Mouse (Mus musculus) lung, embryonic 16.5 days (tissue): ENCODE measurements around the gene Lyrm7. TPM values are rescaled to one million over a fixed set of nuclear protein-coding genes. Genes with fewer than 3 reads are reported as not detected.
"Not testable (repeated sequence)": the region's sequence is repeated elsewhere in the genome, so short reads cannot be mapped to it uniquely, and the experiment has no call there.

Experiments used
- ATAC-seq: fragments of 200-750 bp; cut with Nextera tagmentation; 2 replicates; pipeline ENCODE4 v1.8.0; 2017; ENCODE audit warnings: low read depth, mild to moderate bottlenecking, moderate library complexity
- H3K27ac ChIP-seq: fragments of 300-500 bp; sonication (generic); 2 replicates; pipeline ENCODE4 v1.5.1; 2014; ENCODE audit warnings: mild to moderate bottlenecking, control low read depth, low read length
- H3K27me3 ChIP-seq: fragments of 300-500 bp; sonication (generic); 2 replicates; pipeline ENCODE4 v1.6.1; 2014; ENCODE audit warnings: low read depth, low read length, mixed read lengths; ENCODE audit not compliant: control insufficient read depth, insufficient read depth
- H3K36me3 ChIP-seq: fragments of 300-500 bp; sonication (generic); 2 replicates; pipeline ENCODE4 v1.6.1; 2014; ENCODE audit warnings: low read length; ENCODE audit not compliant: control insufficient read depth, insufficient read depth
- H3K4me1 ChIP-seq: fragments of 300-500 bp; sonication (generic); replicated peaks from 2 replicates; pipeline ENCODE4 v1.6.1; 2014; ENCODE audit warnings: low read length, mixed read lengths; ENCODE audit not compliant: control insufficient read depth, insufficient read depth
- H3K4me2 ChIP-seq: fragments of 300-500 bp; sonication (generic); 2 replicates; pipeline ENCODE4 v1.6.1; 2014; ENCODE audit warnings: low read depth, low read length, control low read depth
- H3K4me3 ChIP-seq: fragments of 300-500 bp; sonication (generic); 2 replicates; pipeline ENCODE4 v1.5.1; 2014; ENCODE audit warnings: mild to moderate bottlenecking, low read length, control low read depth
- H3K9ac ChIP-seq: fragments of 300-500 bp; sonication (generic); 2 replicates; pipeline ENCODE4 v1.6.1; 2014; ENCODE audit warnings: low read length, control low read depth
- H3K9me3 ChIP-seq: fragments of 300-500 bp; sonication (generic); 2 replicates; pipeline ENCODE4 v1.6.1; 2016; ENCODE audit warnings: low read length; ENCODE audit not compliant: control insufficient read depth
- WGBS: fragments of 180-500 bp; shearing (Covaris S2); extraction: QIAGEN DNeasy Blood & Tissue Kit; methylation state at CpG from one replicate; pipeline ENCODE4 v1.1.7; 2014; 5-methylcytosine and 5-hydroxymethylcytosine counted together
- polyA plus RNA-seq: library from polyadenylated mRNA; unstranded; fragments of >200 nt; fragmentation: Nextera tagmentation; extraction: Ambion mirVana; gene quantifications from 2 replicates; pipeline ENCODE4 v1.2.1, GENCODE M21; 2015

Lyrm7 gene
- polyA plus RNA-seq, 1 experiment from 2014 or later: 7.7 TPM

GRCm38 (mm10) chr11:54859322-54860165, 1.2 kb downstream of the Lyrm7 start:
- Histone ChIP-seq H3K4me3 (peak overlapping the region; percentile 85), H3K9me3 (no peaks in the 10 kb centered on the region), H3K27ac (no peak overlapping the region), H3K4me1 (peaks cover 7% of the 10 kb centered on the region), H3K9ac (peak overlapping the region; percentile 81), H3K4me2 (peak overlapping the region; percentile 90), H3K27me3 (no peaks in the 10 kb centered on the region), H3K36me3 (no peaks in the 10 kb centered on the region)
- no peak for ATAC-seq
- WGBS: 19% methylated on average over 11 of the region's 11 CpGs

- not testable (repeated sequence) for H3K9ac ChIP-seq, H3K4me3 ChIP-seq, ATAC-seq, H3K27ac ChIP-seq, H3K36me3 ChIP-seq, H3K4me2 ChIP-seq, H3K4me1 ChIP-seq, H3K9me3 ChIP-seq, H3K27me3 ChIP-seq
- 93% methylated on average over 11 of the region's 12 CpGs for WGBS
These were observed 1.8 kb downstream of the Lyrm7 start for GRCm38 (mm10) chr11:54858880-54859279.

- H3K9ac ChIP-seq: no peak overlapping the region
- H3K27me3 ChIP-seq: no peaks in the 10 kb centered on the region
- WGBS: 91% methylated on average over 12 of the region's 12 CpGs
- no peak overlapping the region for H3K4me3 ChIP-seq
- H3K9me3 ChIP-seq: no peaks in the 10 kb centered on the region
- no peaks in the 10 kb centered on the region for H3K36me3 ChIP-seq
- no peak overlapping the region for H3K27ac ChIP-seq
- ATAC-seq: no peak
- H3K4me2 ChIP-seq: no peak overlapping the region
- H3K4me1 ChIP-seq: no peaks in the 10 kb centered on the region; the same call in 1 of the 2 replicates
These were observed 9.1 kb downstream of the Lyrm7 start for GRCm38 (mm10) chr11:54851656-54852055.

GRCm38 (mm10) chr11:54849961-54850758, 10.6 kb downstream of the Lyrm7 start:
- WGBS: 60% methylated on average over 10 of the region's 10 CpGs
- Histone ChIP-seq H3K4me2 (no peak overlapping the region), H3K27ac (no peak overlapping the region), H3K4me3 (no peak overlapping the region), H3K27me3 (no peaks in the 10 kb centered on the region), H3K4me1 (peaks cover 2% of the 10 kb centered on the region; the same call in 1 of the 2 replicates), H3K9ac (no peak overlapping the region), H3K36me3 (no peaks in the 10 kb centered on the region), H3K9me3 (no peaks in the 10 kb centered on the region)
- ATAC-seq: no peak

GRCm38 (mm10) chr11:54845470-54846442, 15.0 kb downstream of the Lyrm7 start:
- Histone ChIP-seq H3K9me3 (no peaks in the 10 kb centered on the region), H3K4me1 (peaks cover 2% of the 10 kb centered on the region; the same call in 1 of the 2 replicates), H3K4me3 (no peak overlapping the region), H3K27me3 (no peaks in the 10 kb centered on the region), H3K9ac (no peak overlapping the region), H3K27ac (no peak overlapping the region), H3K4me2 (no peak overlapping the region), H3K36me3 (no peaks in the 10 kb centered on the region)
- WGBS: 43% methylated on average over 8 of the region's 8 CpGs
- no peak for ATAC-seq

GRCm38 (mm10) chr11:54844959-54845358, 15.8 kb downstream of the Lyrm7 start:
- no peaks in the 10 kb centered on the region for H3K36me3 ChIP-seq
- H3K4me1 ChIP-seq: peaks cover 2% of the 10 kb centered on the region; the same call in 1 of the 2 replicates
- H3K9ac ChIP-seq: no peak overlapping the region
- 74% methylated on average over 5 of the region's 5 CpGs for WGBS
- no peaks in the 10 kb centered on the region for H3K9me3 ChIP-seq
- no peak overlapping the region for H3K4me3 ChIP-seq
- no peak overlapping the region for H3K4me2 ChIP-seq
- no peak overlapping the region for H3K27ac ChIP-seq
- no peak for ATAC-seq
- no peaks in the 10 kb centered on the region for H3K27me3 ChIP-seq

- no peaks in the 10 kb centered on the region for H3K9me3 ChIP-seq
- H3K36me3 ChIP-seq: no peaks in the 10 kb centered on the region
- 0 out of 2 replicates have a peak, but pooled peaks have one; percentile 34 for ATAC-seq
- no peak overlapping the region for H3K27ac ChIP-seq
- H3K27me3 ChIP-seq: no peaks in the 10 kb centered on the region
- no peak overlapping the region for H3K4me3 ChIP-seq
- peaks cover 2% of the 10 kb centered on the region; the same call in 1 of the 2 replicates for H3K4me1 ChIP-seq
- WGBS: 61% methylated on average over 9 of the region's 9 CpGs
- no peak overlapping the region for H3K9ac ChIP-seq
- H3K4me2 ChIP-seq: no peak overlapping the region
These were observed 16.3 kb downstream of the Lyrm7 start for GRCm38 (mm10) chr11:54844424-54844823.

- Histone ChIP-seq H3K9me3 (no peaks in the 10 kb centered on the region), H3K27ac (no peak overlapping the region), H3K4me1 (0 out of 2 replicates have a peak, but pooled peaks cover 2% of the 10 kb centered on the region), H3K4me3 (no peak overlapping the region), H3K27me3 (no peaks in the 10 kb centered on the region), H3K9ac (no peak overlapping the region), H3K4me2 (no peak overlapping the region), H3K36me3 (no peaks in the 10 kb centered on the region)
- 86% methylated on average over 11 of the region's 11 CpGs for WGBS
- no peak for ATAC-seq
These were observed 19.8 kb downstream of the Lyrm7 start for GRCm38 (mm10) chr11:54840891-54841290.
